Mouse (Mus musculus): Measurements from ENCODE around the gene Thoc5. TPM values are rescaled to one million over a fixed set of nuclear protein-coding genes. Genes with fewer than 3 reads are reported as not detected.

Gene Thoc5
- polyA plus RNA-seq, 1 experiment from 2014 or later: 53.5 TPM

DNA sequence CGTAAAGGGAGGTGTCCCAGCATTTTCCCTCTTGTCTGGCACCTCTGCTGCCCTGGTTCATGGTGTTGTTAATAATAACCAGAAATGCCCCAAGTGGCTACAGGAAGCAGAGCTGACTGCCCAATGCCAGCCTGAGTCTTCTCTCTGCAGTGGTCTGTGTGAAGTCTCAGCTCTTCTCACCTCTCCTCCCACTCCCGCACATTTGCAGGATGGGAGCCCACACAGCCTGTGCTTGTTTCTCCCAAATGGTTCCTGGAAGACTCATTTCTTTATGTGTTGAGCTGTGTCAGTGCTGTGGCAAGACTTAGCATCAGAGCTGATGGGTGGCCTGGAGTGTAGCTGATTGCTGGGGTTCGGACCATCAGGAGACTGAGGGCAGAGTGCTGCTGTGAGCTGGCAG, 32.1 kb downstream of the Thoc5 start:
- no peak for ATAC-seq (ENCODE audit: low read depth)
- Histone ChIP-seq H3K4me1 (replicated peaks) (peaks cover 9% of the 10 kb centered on the region; the same call in 1 of the 2 replicates), H3K9ac (no peak overlapping the region), H3K4me2 (no peak overlapping the region), H3K27me3 (no peaks in the 10 kb centered on the region), H3K9me3 (no peaks in the 10 kb centered on the region), H3K27ac (replicated peaks) (no peak overlapping the region), H3K4me3 (no peak overlapping the region), H3K36me3 (peaks cover 87% of the 10 kb centered on the region)
- WGBS: 91% methylated on average over 3 of the region's 3 CpGs

DNA sequence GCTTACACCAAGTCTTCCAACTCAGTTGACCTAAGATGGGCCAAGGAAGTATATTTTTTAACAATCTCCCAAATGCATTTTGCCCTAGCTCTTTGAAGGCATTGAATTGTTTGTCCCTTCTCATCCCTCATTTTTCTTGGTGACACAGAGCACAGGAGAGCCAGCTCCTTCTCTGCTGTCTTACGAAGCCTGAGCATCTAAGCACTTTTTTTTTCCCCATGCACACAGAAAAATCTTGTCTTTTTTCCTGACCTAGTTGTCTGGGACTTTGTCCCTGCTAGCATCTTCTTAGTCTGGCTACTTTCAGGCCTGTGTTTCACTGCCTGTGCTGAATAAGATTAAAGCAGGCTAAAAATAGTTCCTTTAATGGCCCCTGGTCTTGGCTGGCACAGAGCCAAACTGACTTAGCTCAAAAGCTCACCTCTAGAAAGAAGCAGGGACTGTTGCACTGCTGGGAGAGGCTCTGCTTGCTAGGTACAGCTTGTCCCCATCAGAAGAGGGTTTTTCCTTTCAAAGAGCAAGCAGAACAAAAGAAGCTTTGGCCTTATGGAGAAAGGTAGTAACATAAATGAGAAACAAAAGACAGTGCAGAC, 36.0 kb downstream of the Thoc5 start:
- Histone ChIP-seq H3K9me3 (no peaks in the 10 kb centered on the region), H3K9ac (0 out of 2 replicates have a peak overlapping the region, but pooled peaks have one; percentile 5), H3K27me3 (no peaks in the 10 kb centered on the region), H3K27ac (replicated peaks) (no peak overlapping the region), H3K4me1 (replicated peaks) (peaks cover 9% of the 10 kb centered on the region; the same call in 1 of the 2 replicates), H3K36me3 (peaks cover 48% of the 10 kb centered on the region), H3K4me3 (no peak overlapping the region), H3K4me2 (no peak overlapping the region)
- no peak for ATAC-seq (ENCODE audit: low read depth)
- WGBS: 59% methylated on average over 1 of the region's 1 CpGs

DNA sequence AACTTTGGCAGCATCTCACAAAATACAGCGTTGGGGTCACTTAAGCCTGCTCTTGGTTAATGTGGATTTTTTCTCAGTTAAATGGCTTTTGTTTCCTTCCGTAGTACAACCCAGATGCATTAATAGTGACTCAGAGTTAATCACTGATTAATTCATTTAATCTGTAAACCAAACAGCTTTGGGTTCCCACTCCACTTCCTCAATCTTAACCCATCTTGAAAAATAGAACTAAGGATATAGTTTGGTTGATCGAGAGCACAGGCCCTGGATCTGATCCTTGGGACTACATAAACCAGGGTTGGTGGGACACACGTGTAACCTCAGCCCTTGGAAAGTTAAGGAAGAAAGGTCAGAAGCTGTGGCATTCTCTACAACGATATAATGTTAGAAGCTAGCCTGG, 41.1 kb downstream of the Thoc5 start:
- Histone ChIP-seq H3K9me3 (no peaks in the 10 kb centered on the region), H3K4me3 (no peak overlapping the region), H3K4me1 (replicated peaks) (peaks cover 2% of the 10 kb centered on the region; the same call in 1 of the 2 replicates), H3K36me3 (peaks cover 7% of the 10 kb centered on the region), H3K27ac (replicated peaks) (no peak overlapping the region), H3K4me2 (no peak overlapping the region), H3K9ac (no peak overlapping the region), H3K27me3 (no peaks in the 10 kb centered on the region)
- no peak for ATAC-seq (ENCODE audit: low read depth)
- WGBS: 84% methylated on average over 5 of the region's 5 CpGs

DNA sequence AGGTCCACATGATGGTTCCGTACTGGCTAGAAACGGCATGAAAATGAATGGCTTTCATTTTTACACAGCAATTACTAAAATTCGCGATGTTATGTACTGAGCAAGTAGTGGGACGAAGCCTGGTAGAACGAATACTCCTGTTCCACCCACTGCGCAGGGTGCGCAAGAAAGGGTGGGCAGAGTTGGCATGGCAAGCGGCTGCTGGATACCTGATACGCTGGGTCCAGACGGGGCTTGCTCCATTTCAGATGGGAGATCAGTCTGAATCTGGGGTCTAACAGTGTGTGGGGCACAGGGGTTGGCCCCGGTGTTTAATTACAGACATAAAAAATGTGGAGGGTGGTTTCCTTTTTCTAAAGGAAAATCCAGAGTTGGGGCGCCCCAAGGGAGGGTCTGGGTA, 51.4 kb downstream of the Thoc5 start:
- H3K36me3 ChIP-seq: no peaks in the 10 kb centered on the region
- peaks cover 86% of the 10 kb centered on the region for H3K27me3 ChIP-seq
- no peak overlapping the region for H3K27ac ChIP-seq (replicated peaks)
- H3K4me1 ChIP-seq (replicated peaks): peaks cover 43% of the 10 kb centered on the region
- H3K4me3 ChIP-seq: peak overlapping the region; percentile 67
- no peaks in the 10 kb centered on the region for H3K9me3 ChIP-seq
- H3K4me2 ChIP-seq: peak overlapping the region; percentile 77
- WGBS: 44% methylated on average over 13 of the region's 13 CpGs
- peak overlapping the region; percentile 83 for H3K9ac ChIP-seq
- peak; percentile 33 for ATAC-seq (ENCODE audit: low read depth)

DNA sequence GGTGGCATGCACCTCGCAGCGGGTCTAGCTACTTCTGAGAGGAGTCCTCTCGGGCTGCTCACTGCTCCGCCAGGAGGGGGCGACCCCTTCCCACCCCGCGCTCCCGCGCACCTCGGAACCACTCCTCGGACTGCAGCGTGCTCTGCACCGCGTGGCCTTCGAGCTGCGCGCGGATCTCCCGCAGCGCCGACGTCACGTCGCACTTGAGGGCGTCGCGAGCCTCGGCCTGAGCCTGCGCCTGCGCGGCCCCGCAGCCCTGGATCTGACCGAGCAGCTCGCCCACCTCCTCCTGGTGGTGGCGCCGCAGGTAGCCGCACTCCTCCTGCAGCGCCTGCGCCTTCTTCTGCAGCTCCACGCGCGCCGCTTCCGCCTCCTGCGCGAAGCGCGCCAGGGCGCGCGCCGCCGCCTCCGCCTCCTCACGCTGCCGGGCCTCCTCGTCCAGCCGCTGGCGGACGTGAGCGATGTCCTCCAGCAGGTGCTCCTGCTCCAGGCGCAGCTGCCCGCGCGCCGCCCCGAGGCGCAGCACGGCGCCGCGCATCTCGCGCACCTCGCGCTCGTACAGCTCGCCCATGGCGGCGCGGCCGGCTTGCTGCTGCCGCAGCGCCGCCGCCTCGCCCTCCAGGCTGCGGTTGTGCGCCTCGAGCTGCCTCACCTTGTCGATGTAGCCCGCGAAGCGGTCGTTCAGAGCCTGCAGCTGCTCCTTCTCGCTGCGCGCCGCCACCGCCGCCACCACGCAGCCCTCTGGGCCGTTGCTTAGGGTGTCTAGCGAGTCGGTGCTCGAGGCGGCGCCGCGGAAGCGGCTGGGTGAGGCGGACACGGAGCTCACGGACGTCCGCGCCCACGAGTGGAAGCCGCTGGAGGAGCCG, 52.1 kb downstream of the Thoc5 start:
- peak overlapping the region; percentile 77 for H3K4me2 ChIP-seq
- under 1% methylated on average over 118 of the region's 120 CpGs for WGBS

DNA sequence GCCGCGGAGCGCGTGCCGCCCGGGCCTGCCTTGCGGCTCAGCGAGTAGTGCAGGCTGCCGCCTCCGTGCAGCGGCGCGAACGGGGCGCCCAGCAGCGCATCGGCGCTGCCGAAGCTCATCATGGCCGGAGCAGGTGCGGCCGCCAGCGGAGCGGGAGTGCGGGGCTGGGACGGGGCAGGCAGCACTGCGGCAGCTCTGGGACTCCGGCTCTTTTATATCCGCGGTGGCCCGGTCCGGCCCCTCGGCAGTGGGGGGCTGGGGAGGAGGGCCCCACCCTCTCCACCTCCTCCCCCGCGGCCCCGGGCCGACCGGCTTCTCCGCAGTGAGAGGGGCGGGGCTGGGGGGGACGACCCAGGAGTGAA, 52.7 kb downstream of the Thoc5 start, which contains the start of gene Nefh:
Nefh (minus strand) TSS at position 252 of the 362 bp plus-strand sequence.
- peaks cover 94% of the 10 kb centered on the region for H3K27me3 ChIP-seq
- H3K36me3 ChIP-seq: no peaks in the 10 kb centered on the region
- ATAC-seq (ENCODE audit: low read depth): peak; percentile 41
- H3K9ac ChIP-seq: peak within 1 kb of the TSS; percentile 83
- H3K4me1 ChIP-seq (replicated peaks): peaks cover 43% of the 10 kb centered on the region
- H3K4me3 ChIP-seq: peak within 1 kb of the TSS; percentile 67
- H3K9me3 ChIP-seq: no peaks in the 10 kb centered on the region
- under 1% methylated on average over 28 of the region's 41 CpGs for WGBS
- peak within 1 kb of the TSS; percentile 93 for H3K27ac ChIP-seq (replicated peaks)
- peak within 1 kb of the TSS; percentile 77 for H3K4me2 ChIP-seq

More for the DNA sequence above, 52.1 kb downstream of the Thoc5 start:
- H3K27ac ChIP-seq (replicated peaks): peak overlapping the region; percentile 93
- no peaks in the 10 kb centered on the region for H3K9me3 ChIP-seq
- ATAC-seq (ENCODE audit: low read depth): peak; percentile 92
- no peaks in the 10 kb centered on the region for H3K36me3 ChIP-seq
- peaks cover 90% of the 10 kb centered on the region for H3K27me3 ChIP-seq
- H3K4me3 ChIP-seq: peak overlapping the region; percentile 67
- H3K4me1 ChIP-seq (replicated peaks): peaks cover 43% of the 10 kb centered on the region
- peak overlapping the region; percentile 83 for H3K9ac ChIP-seq

DNA sequence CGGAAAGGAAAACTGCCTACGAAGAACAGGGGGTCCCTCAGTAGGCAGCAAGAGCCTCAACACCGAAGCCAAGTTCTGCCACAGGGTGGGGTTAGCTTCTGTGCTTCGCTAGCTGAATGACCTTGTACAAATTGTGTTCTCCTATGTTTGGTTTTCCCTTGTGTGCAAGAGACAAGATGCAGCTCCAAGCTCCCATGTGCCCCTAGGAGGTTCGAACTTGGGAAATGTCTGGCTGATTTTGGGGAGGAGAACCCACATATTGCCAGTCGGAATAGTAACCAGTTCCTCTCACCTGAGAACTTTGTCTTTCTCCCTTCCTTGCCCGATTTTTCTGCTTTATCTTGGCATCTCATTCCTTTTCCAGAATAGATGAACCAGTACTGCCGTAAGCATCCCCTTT, 53.7 kb downstream of the Thoc5 start:
- peaks cover 50% of the 10 kb centered on the region for H3K4me1 ChIP-seq (replicated peaks)
- H3K9ac ChIP-seq: peak overlapping the region; percentile 83
- H3K27me3 ChIP-seq: peaks cover 98% of the 10 kb centered on the region
- no peaks in the 10 kb centered on the region for H3K36me3 ChIP-seq
- no peak overlapping the region for H3K27ac ChIP-seq (replicated peaks)
- no peaks in the 10 kb centered on the region for H3K9me3 ChIP-seq
- peak overlapping the region; percentile 77 for H3K4me2 ChIP-seq
- ATAC-seq (ENCODE audit: low read depth): no peak
- WGBS: 32% methylated on average over 8 of the region's 8 CpGs
- H3K4me3 ChIP-seq: peak overlapping the region; percentile 67

DNA sequence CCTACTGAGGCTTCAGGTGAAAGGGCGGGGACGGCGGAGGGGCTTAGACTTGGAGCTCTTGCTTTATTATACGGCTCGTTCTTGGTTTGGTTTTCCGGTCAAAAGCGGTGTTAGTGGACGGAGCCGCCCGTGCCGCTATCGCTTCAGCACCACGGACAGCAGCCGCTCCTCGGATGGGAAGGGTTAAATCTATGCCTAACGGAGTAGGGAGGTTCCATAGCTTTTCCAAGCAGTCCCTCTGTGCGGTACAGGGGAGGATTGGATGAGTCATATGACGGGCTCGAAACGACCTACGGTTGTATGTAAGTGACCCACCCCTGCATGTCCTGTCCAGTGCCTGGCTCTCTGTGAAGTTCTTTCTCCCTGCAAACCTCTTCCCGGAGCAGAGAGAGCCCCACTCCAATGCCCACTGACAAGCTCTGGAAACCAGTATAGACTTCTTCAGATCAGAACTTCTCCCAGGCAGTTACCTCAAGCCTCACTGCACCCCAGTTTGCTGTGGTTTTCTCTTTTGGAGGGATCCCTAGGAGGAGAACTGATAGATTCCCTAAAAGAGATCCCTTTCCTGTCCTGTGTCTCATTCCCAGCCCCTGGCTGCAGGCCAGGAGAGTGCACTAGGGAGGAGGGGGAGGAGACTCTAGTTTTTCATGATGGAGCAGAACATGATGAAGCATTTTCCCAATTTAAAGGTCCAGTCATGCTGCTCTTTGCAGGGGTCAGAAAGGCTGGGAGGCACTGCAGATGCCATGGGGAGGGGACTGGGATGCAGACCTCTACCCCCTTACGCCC, 54.3 kb downstream of the Thoc5 start:
- Histone ChIP-seq H3K9ac (peak overlapping the region; percentile 83), H3K4me2 (peak overlapping the region; percentile 77), H3K36me3 (no peaks in the 10 kb centered on the region), H3K27me3 (peaks cover 97% of the 10 kb centered on the region), H3K4me3 (peak overlapping the region; percentile 67), H3K9me3 (no peaks in the 10 kb centered on the region), H3K4me1 (replicated peaks) (peaks cover 54% of the 10 kb centered on the region), H3K27ac (replicated peaks) (no peak overlapping the region)
- 6% methylated on average over 23 of the region's 23 CpGs for WGBS
- ATAC-seq (ENCODE audit: low read depth): no peak

DNA sequence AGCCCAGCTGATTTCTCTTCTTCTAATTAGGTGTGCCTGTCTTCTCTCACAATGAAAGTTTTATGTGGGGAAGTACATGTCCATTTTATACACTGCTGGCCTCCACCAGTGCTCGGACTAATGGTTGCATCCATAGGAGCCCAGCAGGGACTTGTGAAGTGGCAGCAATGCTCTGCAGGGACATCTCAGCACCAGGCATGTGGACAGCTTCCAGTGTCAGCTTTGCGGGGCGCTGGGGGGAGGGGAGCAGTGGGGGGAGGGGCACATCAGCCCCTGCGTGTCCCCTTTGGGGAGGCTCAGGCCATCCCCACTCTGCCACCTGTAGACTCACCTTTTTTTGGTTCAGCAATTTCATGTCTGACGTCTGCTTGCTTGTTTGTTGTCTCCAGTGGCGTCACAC, 58.3 kb downstream of the Thoc5 start:
- no peak for ATAC-seq (ENCODE audit: low read depth)
- Histone ChIP-seq H3K27me3 (peaks cover 67% of the 10 kb centered on the region), H3K4me2 (no peak overlapping the region), H3K9ac (no peak overlapping the region), H3K4me3 (no peak overlapping the region), H3K27ac (replicated peaks) (no peak overlapping the region), H3K36me3 (no peaks in the 10 kb centered on the region), H3K9me3 (no peaks in the 10 kb centered on the region), H3K4me1 (replicated peaks) (peaks cover 30% of the 10 kb centered on the region)
- 1% methylated on average over 6 of the region's 6 CpGs for WGBS

DNA sequence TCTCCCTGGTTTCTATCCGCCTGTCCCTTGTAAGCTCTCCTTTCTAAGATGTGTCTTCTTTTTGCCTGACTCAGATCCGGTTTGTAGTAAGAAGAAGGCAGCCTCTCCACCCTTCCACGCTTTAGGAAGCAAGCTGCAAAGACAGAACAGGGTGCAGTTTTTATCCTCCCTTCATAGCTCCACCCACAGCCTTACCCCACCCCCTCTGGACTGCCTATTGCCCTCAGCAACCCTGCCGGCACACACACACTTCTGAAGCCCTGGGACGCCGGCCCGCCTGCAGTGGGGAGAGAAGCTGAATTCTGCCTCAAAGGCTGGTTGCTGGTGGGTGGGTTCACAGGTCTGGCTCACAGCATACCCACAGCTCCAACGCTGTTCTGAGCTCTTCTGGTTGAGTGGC, 58.8 kb downstream of the Thoc5 start:
- no peak for ATAC-seq (ENCODE audit: low read depth)
- H3K9me3 ChIP-seq: no peaks in the 10 kb centered on the region
- under 1% methylated on average over 8 of the region's 8 CpGs for WGBS
- H3K27ac ChIP-seq (replicated peaks): no peak overlapping the region
- H3K4me2 ChIP-seq: no peak overlapping the region
- H3K4me3 ChIP-seq: no peak overlapping the region
- no peaks in the 10 kb centered on the region for H3K36me3 ChIP-seq
- H3K27me3 ChIP-seq: peaks cover 62% of the 10 kb centered on the region
- peak overlapping the region; percentile 34; the same call in 1 of the 2 replicates for H3K9ac ChIP-seq
- peaks cover 25% of the 10 kb centered on the region for H3K4me1 ChIP-seq (replicated peaks)

DNA sequence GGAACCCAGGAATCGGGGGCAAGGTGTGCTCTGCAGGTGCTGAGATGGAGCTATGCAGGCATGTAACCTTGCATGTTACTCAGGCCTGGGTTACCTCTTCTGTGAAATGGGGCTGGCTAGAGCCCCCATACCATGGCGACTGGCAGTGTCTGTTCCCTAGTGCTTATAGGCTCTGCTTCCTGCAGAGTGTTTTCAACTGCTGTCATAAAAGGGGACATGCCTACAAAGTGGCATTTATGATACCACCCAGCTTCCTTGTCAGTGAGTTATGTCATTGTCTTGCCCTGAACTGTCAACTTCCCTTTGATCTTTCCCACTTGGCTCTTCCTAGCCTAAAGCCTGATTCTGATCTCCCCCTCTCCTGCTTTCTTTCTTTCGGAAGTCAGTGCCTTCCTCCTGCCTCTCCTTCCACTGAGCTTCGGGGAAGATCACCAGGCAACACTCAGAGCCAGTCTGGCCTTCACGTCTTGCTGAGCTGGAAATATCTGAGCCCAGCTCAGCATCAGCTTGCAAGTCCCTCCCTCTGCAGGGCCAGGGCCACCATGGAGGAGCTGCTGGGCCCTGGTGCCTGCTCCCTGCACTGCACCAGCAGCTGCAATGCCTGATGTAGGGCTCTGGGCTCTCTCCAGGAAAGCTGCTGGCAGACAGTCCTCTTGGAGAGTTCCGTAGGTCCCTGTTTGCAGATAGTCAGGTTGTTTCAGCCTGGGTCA, 68.1 kb downstream of the Thoc5 start:
- no peak overlapping the region for H3K4me2 ChIP-seq
- peaks cover 15% of the 10 kb centered on the region for H3K4me1 ChIP-seq (replicated peaks)
- no peak for ATAC-seq (ENCODE audit: low read depth)
- no peaks in the 10 kb centered on the region for H3K36me3 ChIP-seq
- WGBS: 33% methylated on average over 6 of the region's 6 CpGs
- no peak overlapping the region for H3K9ac ChIP-seq
- H3K9me3 ChIP-seq: no peaks in the 10 kb centered on the region
- H3K27me3 ChIP-seq: no peaks in the 10 kb centered on the region
- H3K27ac ChIP-seq (replicated peaks): no peak overlapping the region
- no peak overlapping the region for H3K4me3 ChIP-seq
